In the genomic region with DNA sequence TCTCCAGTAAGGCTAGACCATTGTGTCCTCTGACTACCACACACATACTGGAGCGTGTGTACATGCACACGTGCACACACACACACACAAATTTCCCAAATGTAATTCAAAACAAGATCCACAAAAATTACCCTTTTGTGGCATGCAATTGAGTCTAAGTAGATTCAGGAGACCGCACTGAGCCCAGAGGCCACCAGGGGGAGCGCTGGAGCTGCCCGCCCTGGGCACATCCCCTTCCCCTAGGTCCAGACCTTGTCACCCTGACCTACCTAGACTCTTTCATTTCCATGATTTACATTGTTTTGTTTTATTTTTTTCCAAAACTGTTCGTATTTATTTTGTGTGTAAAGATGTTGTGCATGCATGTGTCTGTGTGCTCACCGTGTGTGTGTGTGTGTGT, we compare ENCODE assay signal across 7 mouse cellular contexts. TPM values are rescaled to one million over a fixed set of nuclear protein-coding genes. Genes with fewer than 3 reads are reported as not detected.
A peak's percentile ranks its signal among the peaks of the same experiment; 100 is the strongest.
DNase-seq lines count a peak whose midpoint lies in the region; ATAC-seq and TF ChIP-seq lines count a peak whose summit lies in the region.

No protein-coding gene starts in this region.

- no peak for TF ChIP-seq POLR2A in bone marrow macrophage, adult 2 months (IDR thresholded peaks at IDR 0.05; ENCODE audit: borderline replicate concordance, low read depth, low read length)

- no peak overlapping the region for H3K4me3 ChIP-seq in midbrain, embryonic 10.5 days
- H3K4me3 ChIP-seq in midbrain, embryonic 16.5 days (ENCODE audit: low read depth, low read length), result no peak overlapping the region
- H3K4me3 ChIP-seq in G1E (ENCODE audit: low read depth, low read length), result no peak overlapping the region
- no peak overlapping the region for H3K4me3 ChIP-seq in bone marrow macrophage, adult 2 months (ENCODE audit: insufficient read depth, low read length)
- no peak overlapping the region for H3K4me3 ChIP-seq in lung, postnatal 0 days (ENCODE audit: low read depth, low read length)

- WGBS in midbrain, embryonic 10.5 days, result 4% methylated on average over 7 of the region's 7 CpGs
- 10% methylated on average over 7 of the region's 7 CpGs for WGBS in midbrain, embryonic 16.5 days
- WGBS in lung, postnatal 0 days, result 7% methylated on average over 7 of the region's 7 CpGs

- TF ChIP-seq EP300 in lung, postnatal 0 days (IDR thresholded peaks at IDR 0.05), result no peak

- H3K9ac ChIP-seq in midbrain, embryonic 16.5 days (ENCODE audit: low read depth, low read length), result no peak overlapping the region
- no peak overlapping the region for H3K9ac ChIP-seq in lung, postnatal 0 days (replicated peaks; ENCODE audit: low read depth)

- H3K27me3 ChIP-seq in midbrain, embryonic 10.5 days (ENCODE audit: low read depth, poor library complexity, severe bottlenecking), result peaks cover 18% of the 10 kb centered on the region
- H3K27me3 ChIP-seq in midbrain, embryonic 16.5 days (ENCODE audit: control insufficient read depth, insufficient read depth, low read depth, low read length), result no peaks in the 10 kb centered on the region
- peaks cover 30% of the 10 kb centered on the region for H3K27me3 ChIP-seq in G1E (ENCODE audit: insufficient read depth, low read length)
- H3K27me3 ChIP-seq in lung, postnatal 0 days (replicated peaks; ENCODE audit: insufficient read depth, low read length), result no peaks in the 10 kb centered on the region

- H3K4me1 ChIP-seq in midbrain, embryonic 10.5 days, result peaks cover 28% of the 10 kb centered on the region
- H3K4me1 ChIP-seq in midbrain, embryonic 16.5 days (ENCODE audit: control insufficient read depth, insufficient read depth, low read length), result peaks cover 10% of the 10 kb centered on the region
- peaks cover 25% of the 10 kb centered on the region for H3K4me1 ChIP-seq in G1E (ENCODE audit: insufficient read depth, low read depth, low read length)
- peaks cover 5% of the 10 kb centered on the region; the same call in 1 of the 2 replicates for H3K4me1 ChIP-seq in bone marrow macrophage, adult 2 months (ENCODE audit: control insufficient read depth, insufficient read depth, low read length)
- H3K4me1 ChIP-seq in lung, postnatal 0 days (ENCODE audit: insufficient read depth, low read depth, low read length), result no peaks in the 10 kb centered on the region

- TF ChIP-seq CTCF in G1E (IDR thresholded peaks at IDR 0.05; ENCODE audit: low read depth, low read length), result peak; percentile 94
- TF ChIP-seq CTCF in bone marrow macrophage, adult 2 months (IDR thresholded peaks at IDR 0.05; ENCODE audit: low read depth, low read length), result peak; percentile 90
- TF ChIP-seq CTCF in lung, postnatal 0 days (IDR thresholded peaks at IDR 0.05), result peak; percentile 85

- no peak overlapping the region for H3K4me2 ChIP-seq in midbrain, embryonic 16.5 days (ENCODE audit: low read length)
- no peak overlapping the region for H3K4me2 ChIP-seq in lung, postnatal 0 days (replicated peaks; ENCODE audit: low read depth, low read length)

- no peak overlapping the region for H3K27ac ChIP-seq in midbrain, embryonic 10.5 days (replicated peaks)
- H3K27ac ChIP-seq in midbrain, embryonic 16.5 days (ENCODE audit: low read length), result no peak overlapping the region
- H3K27ac ChIP-seq in bone marrow macrophage, adult 2 months (ENCODE audit: insufficient read depth, low read depth, low read length), result no peak overlapping the region
- H3K27ac ChIP-seq in lung, postnatal 0 days (ENCODE audit: low read length), result no peak overlapping the region

- H3K36me3 ChIP-seq in midbrain, embryonic 10.5 days, result no peaks in the 10 kb centered on the region
- H3K36me3 ChIP-seq in midbrain, embryonic 16.5 days (ENCODE audit: control insufficient read depth, insufficient read depth, low read length), result no peaks in the 10 kb centered on the region
- no peaks in the 10 kb centered on the region for H3K36me3 ChIP-seq in G1E (replicated peaks)
- no peaks in the 10 kb centered on the region for H3K36me3 ChIP-seq in lung, postnatal 0 days (ENCODE audit: insufficient read depth, low read length)

- no peak for ATAC-seq in midbrain, embryonic 16.5 days
- no peak for ATAC-seq in G1E (ENCODE audit: extremely low read depth, insufficient number of reproducible peaks, low FRiP score, poor library complexity, severe bottlenecking)
- ATAC-seq in lung, postnatal 0 days, result no peak

- H3K9me3 ChIP-seq in midbrain, embryonic 10.5 days (replicated peaks), result no peaks in the 10 kb centered on the region
- no peaks in the 10 kb centered on the region for H3K9me3 ChIP-seq in midbrain, embryonic 16.5 days (replicated peaks; ENCODE audit: control insufficient read depth, low read length, poor library complexity, severe bottlenecking)
- H3K9me3 ChIP-seq in G1E (replicated peaks), result no peaks in the 10 kb centered on the region
- H3K9me3 ChIP-seq in lung, postnatal 0 days (ENCODE audit: low read length), result no peaks in the 10 kb centered on the region

- DNase-seq in midbrain, embryonic 10.5 days (ENCODE audit: low spot score), result peak; percentile 63
- DNase-seq in G1E (ENCODE audit: low spot score), result peak; percentile 75
- peak; percentile 79 for DNase-seq in gastrocnemius, postnatal 10 days
- DNase-seq in lung, postnatal 0 days (ENCODE audit: low spot score), result peak; percentile 64
- DNase-seq in testis, postnatal 10 days (ENCODE audit: low spot score), result peak; percentile 84

RNA-seq across cellular contexts. Expression of a gene that starts 1.9 kb away (rescaled TPM):
- 6.0 and 8.4 TPM in 2 replicates for polyA plus RNA-seq in midbrain, embryonic 10.5 days (2016; fragmentation: Nextera tagmentation; extraction: Ambion mirVana)
- polyA plus RNA-seq in midbrain, embryonic 16.5 days (2015; fragmentation: Nextera tagmentation; extraction: Ambion mirVana), result 21.5 and 25.6 TPM in 2 replicates
- total RNA-seq in G1E (2014; fragmentation: Nextera tagmentation) (0.90 and 1.7 TPM in 2 replicates), G1E (2017) (0.33 and 0.58 TPM in 2 replicates)
- 0.65 and 0.87 TPM in 2 replicates for polyA plus RNA-seq in G1E (2012)
- polyA plus RNA-seq in bone marrow macrophage, adult 2 months (2012; ENCODE audit: insufficient read depth, insufficient read length, missing spikeins), result 3.5 and 4.6 TPM in 2 replicates
- 1 to 10 TPM; 1.7 to 2.0 TPM for total RNA-seq in gastrocnemius, postnatal 10 days (2021)
- 1.0 and 1.4 TPM in 2 replicates for polyA plus RNA-seq in lung, postnatal 0 days (2015; fragmentation: Nextera tagmentation; extraction: Ambion mirVana)

RNA-seq across cellular contexts. Expression of a gene that starts 8.8 kb away (rescaled TPM):
- 3.0 and 6.4 TPM in 2 replicates for polyA plus RNA-seq in midbrain, embryonic 10.5 days (2016; fragmentation: Nextera tagmentation; extraction: Ambion mirVana)
- 71.7 and 88.1 TPM in 2 replicates for polyA plus RNA-seq in midbrain, embryonic 16.5 days (2015; fragmentation: Nextera tagmentation; extraction: Ambion mirVana)
- not detected in 2 replicates for total RNA-seq in G1E (2014; fragmentation: Nextera tagmentation)
- 0.44 TPM in 1 of 2 replicates, not detected in the other for total RNA-seq in G1E (2017)
- 0.02 TPM in 1 of 2 replicates, not detected in the other for polyA plus RNA-seq in G1E (2012)
- not detected in 2 replicates for polyA plus RNA-seq in bone marrow macrophage, adult 2 months (2012; ENCODE audit: insufficient read depth, insufficient read length, missing spikeins)
- total RNA-seq in gastrocnemius, postnatal 10 days (2021), result under 1 TPM; 0.27 to 0.87 TPM
- polyA plus RNA-seq in lung, postnatal 0 days (2015; fragmentation: Nextera tagmentation; extraction: Ambion mirVana), result not detected in 2 replicates

RNA-seq across cellular contexts. Expression of a gene that starts 20.6 kb away (rescaled TPM):
- 17.4 and 26.6 TPM in 2 replicates for polyA plus RNA-seq in midbrain, embryonic 10.5 days (2016; fragmentation: Nextera tagmentation; extraction: Ambion mirVana)
- 52.8 and 55.7 TPM in 2 replicates for polyA plus RNA-seq in midbrain, embryonic 16.5 days (2015; fragmentation: Nextera tagmentation; extraction: Ambion mirVana)
- total RNA-seq in G1E (2014; fragmentation: Nextera tagmentation) (2.8 and 3.4 TPM in 2 replicates), G1E (2017) (7.4 and 9.9 TPM in 2 replicates)
- 8.2 and 9.6 TPM in 2 replicates for polyA plus RNA-seq in G1E (2012)
- polyA plus RNA-seq in bone marrow macrophage, adult 2 months (2012; ENCODE audit: insufficient read depth, insufficient read length, missing spikeins), result 14.0 and 14.5 TPM in 2 replicates
- 10 to 100 TPM; 11.5 to 13.3 TPM for total RNA-seq in gastrocnemius, postnatal 10 days (2021)
- 15.4 and 16.0 TPM in 2 replicates for polyA plus RNA-seq in lung, postnatal 0 days (2015; fragmentation: Nextera tagmentation; extraction: Ambion mirVana)

RNA-seq across cellular contexts. Expression of a gene that starts 43.3 kb away (rescaled TPM):
- 289 and 314 TPM in 2 replicates for polyA plus RNA-seq in midbrain, embryonic 10.5 days (2016; fragmentation: Nextera tagmentation; extraction: Ambion mirVana)
- polyA plus RNA-seq in midbrain, embryonic 16.5 days (2015; fragmentation: Nextera tagmentation; extraction: Ambion mirVana), result 324 and 340 TPM in 2 replicates
- 69.9 and 71.1 TPM in 2 replicates for total RNA-seq in G1E (2014; fragmentation: Nextera tagmentation)
- total RNA-seq in G1E (2017), result 52.4 and 56.2 TPM in 2 replicates
- 178 and 186 TPM in 2 replicates for polyA plus RNA-seq in G1E (2012)
- 58.5 and 66.8 TPM in 2 replicates for polyA plus RNA-seq in bone marrow macrophage, adult 2 months (2012; ENCODE audit: insufficient read depth, insufficient read length, missing spikeins)
- total RNA-seq in gastrocnemius, postnatal 10 days (2021), result 10 to 100 TPM; 82.2 to 84.4 TPM
- polyA plus RNA-seq in lung, postnatal 0 days (2015; fragmentation: Nextera tagmentation; extraction: Ambion mirVana), result 102 and 103 TPM in 2 replicates

RNA-seq across cellular contexts. Expression of a gene that starts 53.2 kb away (rescaled TPM):
- 87.1 and 107 TPM in 2 replicates for polyA plus RNA-seq in midbrain, embryonic 10.5 days (2016; fragmentation: Nextera tagmentation; extraction: Ambion mirVana)
- polyA plus RNA-seq in midbrain, embryonic 16.5 days (2015; fragmentation: Nextera tagmentation; extraction: Ambion mirVana), result 47.3 and 51.6 TPM in 2 replicates
- total RNA-seq in G1E (2014; fragmentation: Nextera tagmentation) (13.1 and 15.9 TPM in 2 replicates), G1E (2017) (19.0 and 23.6 TPM in 2 replicates)
- polyA plus RNA-seq in G1E (2012), result 81.6 and 95.0 TPM in 2 replicates
- 7.4 and 10.8 TPM in 2 replicates for polyA plus RNA-seq in bone marrow macrophage, adult 2 months (2012; ENCODE audit: insufficient read depth, insufficient read length, missing spikeins)
- total RNA-seq in gastrocnemius, postnatal 10 days (2021), result 10 to 100 TPM; 26.4 to 27.1 TPM
- polyA plus RNA-seq in lung, postnatal 0 days (2015; fragmentation: Nextera tagmentation; extraction: Ambion mirVana), result 14.0 and 15.1 TPM in 2 replicates
